Mouse (Mus musculus) cerebellum, adult 11-12 months (tissue): ENCODE results near the gene Dock7.

ENCODE experiments used
- DNase-seq: peaks from one replicate; pipeline ENCODE4 v3.0.0; 2022

Gene Dock7

DNA sequence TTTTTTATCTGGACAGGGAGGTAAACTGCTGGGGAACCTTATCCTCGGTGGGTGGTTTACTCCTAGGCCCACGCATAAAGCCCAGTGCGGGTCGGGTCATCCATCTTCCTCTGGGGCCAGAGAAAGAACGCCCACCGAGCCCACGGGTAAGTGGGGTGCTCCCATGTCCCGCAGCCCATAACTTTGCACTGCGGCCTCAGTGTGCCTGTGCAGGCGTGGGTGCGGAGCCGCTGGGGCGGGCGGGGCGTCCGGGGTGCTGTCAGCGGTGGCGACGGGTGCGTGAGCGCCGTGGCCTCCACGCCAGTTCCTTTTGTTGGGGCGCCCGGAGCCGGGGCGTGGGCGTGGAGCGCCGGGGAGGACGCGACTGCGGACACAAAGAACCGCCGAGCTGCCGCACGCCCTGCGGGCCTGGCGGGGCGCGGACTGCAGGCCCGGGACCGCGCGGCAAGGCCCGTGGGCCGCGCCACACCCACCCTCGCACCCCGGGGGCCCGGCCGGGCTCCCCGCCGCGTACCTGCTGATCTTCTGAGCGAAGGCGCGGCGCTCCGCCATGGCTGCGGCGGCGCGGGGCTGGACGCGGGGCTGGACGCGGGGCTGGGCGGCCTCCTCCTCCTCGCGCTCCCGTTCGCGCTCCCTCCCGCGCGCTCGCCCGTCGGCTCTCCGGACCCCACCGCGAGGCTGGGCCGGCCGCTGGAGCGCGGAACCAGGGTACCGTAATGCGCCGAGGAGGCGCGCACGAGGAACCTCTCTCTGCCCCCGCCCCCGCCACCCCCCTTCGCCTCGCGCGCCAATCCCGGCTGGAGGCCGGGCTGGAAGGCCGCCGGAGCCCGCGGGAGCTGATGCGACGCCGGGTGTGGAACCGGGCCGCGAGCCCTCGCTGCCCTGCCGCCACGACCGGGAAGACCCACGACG, at the start of gene Dock7:
Dock7 (minus strand) TSS at position 705 of the 912 bp plus-strand sequence.
- DNase-seq: peak; percentile 77

DNA sequence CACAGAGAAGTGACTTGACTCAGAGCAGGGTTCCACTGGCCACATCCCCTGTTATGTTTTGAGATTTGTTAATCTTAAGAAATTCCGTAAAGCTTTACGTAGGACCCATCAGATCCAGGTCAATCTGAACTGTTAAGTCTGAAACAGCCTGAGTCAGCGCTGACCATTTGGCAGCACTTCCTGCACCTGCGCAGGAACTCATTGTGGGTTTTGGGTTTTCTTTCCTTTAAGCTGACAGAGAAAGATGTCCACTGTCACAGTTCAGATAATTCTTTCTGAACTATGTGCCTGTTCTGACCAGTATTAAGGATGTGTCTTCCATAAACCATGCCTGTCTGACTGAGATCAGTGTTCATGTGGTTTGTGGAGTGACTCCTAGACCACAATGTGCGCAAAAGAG, 48.2 kb upstream of the Dock7 start:
- no peak for DNase-seq

DNA sequence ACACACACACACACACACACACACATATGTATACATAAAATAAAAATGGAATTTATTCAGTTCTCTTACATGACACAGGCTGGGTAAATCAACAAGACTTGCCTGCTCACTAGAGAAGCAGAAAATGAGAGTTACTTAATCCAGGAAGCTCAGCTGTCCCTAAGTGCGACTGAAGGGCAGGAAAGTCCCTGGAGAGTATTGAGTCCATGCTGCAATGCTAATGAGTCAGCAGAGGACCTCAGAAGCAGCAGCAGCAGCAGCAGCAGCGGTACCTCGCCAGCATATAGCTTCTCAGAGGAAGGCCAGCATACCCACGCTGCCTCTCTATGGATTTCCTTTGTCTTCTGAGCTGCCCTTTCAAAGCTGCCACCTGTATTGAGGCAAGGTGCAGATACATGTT, 42.8 kb upstream of the Dock7 start:
- no peak for DNase-seq

DNA sequence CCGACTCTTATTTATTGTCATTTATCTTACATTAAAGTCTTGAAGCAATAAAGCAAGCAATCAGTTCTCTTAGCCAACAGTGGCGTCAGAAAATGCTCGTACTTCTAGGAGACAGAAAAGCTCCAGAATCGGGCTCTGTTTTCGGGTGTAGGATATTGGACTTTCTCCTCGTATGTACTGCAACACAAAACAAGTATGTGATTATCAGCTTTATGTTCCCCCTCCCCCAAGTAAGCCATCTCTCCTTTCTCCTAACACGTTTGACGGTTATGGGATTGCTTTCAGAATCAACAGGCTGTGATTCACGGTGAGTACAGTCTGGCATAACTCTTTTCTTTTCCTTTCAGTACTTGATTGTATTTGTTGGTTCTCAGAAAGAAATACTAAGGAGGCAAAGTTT, 42.3 kb upstream of the Dock7 start:
- no peak for DNase-seq

DNA sequence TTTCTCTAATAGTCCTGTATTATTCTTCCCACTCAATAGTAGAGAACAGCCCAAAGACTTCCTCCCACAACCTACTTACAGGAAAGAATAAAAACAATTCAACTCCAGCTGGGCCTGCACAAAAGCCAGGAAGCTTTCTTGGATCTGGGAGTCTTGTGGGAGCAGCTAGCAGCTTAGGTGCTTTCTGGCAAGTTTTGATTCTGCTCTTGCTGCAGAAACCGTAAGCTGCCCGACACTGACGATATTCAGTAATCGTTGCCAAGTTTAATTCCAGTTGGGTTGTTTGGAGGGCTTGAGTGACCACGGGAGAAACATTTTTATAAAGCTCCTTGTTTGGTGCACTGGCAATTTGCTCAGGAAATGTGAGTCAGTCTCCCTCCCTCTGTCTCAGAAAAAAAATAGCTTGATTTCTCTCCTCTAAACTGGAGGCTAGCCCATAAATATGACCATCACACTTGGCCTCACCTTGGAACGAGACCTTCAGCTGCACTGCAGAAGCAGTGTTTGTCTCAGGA, 40.8 kb upstream of the Dock7 start:
- no peak for DNase-seq

DNA sequence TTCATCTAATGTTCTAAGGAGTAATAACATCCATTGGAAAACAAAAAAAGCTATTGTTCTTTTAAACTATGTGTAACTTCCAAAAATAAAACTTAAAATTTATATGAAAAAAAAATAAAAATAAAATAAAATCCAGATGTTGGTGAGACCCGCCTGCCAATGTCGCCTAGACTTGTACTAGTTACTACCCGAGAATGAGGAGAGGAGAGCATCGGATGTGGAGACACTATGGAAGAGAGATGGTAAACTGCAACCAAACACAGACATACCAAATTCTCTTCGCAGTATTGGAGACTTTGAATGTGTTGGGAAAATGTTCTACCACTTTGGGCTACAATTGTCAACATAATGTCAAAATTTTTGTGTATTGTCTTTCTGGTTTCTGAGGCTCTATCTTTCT, 40.2 kb upstream of the Dock7 start:
- DNase-seq: no peak

DNA sequence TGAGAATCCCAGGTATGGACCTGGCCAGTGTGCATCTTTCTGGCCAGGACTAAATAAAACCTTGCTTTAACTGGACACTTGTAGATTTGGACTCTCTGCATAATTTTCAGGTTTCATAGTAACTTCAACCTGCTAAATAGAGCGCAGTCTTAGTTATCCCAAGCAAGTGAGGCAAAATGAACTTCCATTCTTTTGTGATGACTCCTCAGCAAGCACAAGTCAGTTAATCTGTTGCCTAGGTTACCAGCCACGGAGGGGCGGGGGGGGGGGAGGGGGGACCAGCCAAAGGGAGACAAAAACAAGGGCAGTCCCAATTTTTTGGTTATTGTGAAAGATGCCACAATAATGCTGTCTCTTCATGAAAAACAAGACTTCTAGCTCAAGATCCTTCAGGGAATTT, 39.7 kb upstream of the Dock7 start:
- DNase-seq: no peak

DNA sequence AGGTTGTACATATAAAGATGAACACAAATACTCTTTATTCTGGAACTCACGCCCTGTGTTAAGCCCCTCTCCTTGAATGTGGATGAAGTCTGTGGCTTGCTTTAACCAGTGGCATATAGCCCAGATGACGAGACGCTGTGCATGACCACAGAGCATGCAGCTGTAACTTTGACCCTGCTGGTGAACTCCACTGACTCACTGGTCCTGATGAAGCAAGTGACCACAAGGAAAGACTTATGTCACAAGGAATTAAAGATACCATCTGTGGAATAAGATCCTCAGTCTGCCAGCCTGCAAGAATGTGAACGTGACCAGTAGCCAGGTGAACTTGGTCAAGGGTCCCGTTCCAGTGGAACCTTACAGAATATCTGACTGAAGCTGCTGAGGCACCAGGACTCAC, 37.8 kb upstream of the Dock7 start:
- DNase-seq: no peak

DNA sequence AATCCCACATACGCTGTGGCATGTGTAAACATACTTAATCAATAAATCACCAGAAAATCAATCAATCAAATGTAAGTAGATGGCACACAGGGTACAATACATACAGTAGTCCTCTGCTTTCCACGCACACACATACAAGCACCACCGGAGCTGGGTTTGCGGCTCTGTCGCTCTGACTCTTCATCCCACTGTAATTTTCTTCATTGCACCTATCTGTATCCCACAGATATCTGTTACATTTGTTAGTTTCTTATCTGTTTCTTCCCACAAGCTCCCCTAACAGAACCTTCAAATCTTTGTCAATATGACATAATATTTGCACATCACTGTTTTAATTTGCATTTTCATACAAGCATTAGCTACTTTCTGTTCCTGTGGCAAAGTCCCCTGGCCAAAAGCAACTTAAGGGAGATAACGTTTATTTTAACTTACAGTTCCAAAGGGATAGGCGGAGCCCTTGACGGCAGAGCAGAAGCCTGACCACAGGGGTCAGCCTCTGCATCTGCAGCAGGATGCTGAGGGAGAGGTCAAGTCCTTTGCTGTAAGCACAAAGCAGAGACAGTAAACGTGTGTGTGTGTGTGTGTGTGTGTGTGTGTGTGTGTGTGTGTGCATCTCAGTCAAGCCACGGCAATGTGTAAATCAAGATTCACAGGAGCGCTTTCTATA, 36.1 kb upstream of the Dock7 start:
- no peak for DNase-seq

DNA sequence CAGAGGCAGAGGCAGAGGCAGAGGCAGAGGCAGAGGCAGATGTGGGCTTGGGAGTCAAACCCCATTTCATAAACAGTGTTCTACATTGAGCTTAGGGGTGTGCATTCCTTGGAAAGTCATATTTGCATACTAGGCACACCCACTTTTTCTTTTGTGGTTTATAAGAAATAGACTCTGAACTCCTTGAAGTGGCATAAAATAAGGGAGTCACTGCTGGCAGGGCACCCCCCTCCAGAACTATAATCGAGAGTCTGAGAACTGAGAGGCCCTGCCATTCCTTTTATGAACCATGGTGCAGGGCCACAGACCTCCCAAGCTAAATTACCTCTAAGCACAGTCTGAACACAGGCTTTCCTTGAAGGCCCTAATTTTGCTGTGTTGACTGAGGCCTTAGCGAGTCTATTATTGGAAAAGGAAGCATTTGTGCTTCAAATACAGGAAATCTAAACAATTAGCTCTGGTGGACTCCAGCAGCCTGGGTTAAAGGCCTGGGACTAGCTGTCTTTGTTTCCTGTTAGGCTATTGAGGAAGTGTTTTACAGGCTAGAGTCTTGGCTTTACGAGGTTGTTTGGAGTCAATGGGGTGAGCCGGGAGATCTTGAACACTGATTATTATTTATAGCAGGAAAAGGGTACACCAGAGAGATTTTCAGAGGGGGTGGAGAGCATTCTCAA, 31.3 kb upstream of the Dock7 start:
- DNase-seq: no peak

DNA sequence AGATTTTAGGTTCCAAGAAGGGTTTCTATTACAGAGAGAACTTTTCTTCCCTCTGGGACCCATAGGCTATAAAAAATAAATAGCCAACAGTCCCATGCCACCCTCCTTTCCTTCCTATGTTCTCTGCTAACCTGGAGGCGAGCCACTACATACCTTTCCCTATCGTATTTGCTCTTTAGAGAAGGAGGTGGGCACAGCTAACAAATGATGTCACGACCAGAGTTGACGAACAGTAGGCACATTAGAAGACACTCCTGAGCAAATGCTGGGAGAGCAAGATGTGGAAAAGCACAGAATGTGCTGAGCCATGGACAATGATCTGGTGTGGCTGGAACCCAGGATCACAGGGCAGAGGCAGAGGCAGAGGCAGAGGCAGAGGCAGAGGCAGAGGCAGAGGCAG, 30.7 kb upstream of the Dock7 start:
- no peak for DNase-seq

DNA sequence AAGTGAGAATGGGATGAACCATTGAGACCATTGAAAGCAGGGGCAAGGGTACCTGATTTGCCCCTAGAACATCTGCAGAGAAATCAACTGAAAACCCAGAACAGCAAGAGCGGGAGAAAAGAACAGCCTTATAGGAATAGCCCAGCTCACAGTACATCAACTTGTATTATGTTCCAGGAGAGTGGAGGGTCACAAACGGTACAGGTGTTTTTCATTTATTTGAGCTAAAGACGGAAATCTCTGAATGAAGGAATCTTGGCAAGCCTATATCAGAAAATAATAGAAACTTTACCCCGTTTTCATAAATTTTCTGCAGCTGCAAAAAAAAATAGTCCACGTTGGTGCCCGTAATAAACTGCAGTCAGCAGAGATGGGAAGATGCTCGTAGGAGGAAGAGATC, 22.6 kb upstream of the Dock7 start:
- no peak for DNase-seq

DNA sequence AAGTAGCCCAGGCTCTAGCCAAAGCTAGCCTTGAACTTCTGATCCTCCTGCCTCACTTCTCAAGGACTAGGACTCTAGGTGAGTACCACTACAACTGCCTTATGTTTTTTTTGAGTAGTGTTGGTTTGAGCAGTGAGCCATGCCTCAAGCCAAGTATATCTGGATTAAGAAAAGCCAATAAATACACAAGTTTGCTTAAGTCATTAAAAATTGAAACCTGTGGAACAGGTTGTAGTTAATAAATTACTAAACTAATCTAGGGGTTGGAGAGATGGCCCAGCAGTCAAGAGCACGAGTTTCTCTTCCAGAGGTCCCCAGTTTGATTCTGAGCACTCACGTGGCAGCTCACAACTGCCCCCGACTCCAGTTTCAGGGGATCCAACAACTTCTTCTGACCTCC, 20.9 kb upstream of the Dock7 start:
- no peak for DNase-seq

DNA sequence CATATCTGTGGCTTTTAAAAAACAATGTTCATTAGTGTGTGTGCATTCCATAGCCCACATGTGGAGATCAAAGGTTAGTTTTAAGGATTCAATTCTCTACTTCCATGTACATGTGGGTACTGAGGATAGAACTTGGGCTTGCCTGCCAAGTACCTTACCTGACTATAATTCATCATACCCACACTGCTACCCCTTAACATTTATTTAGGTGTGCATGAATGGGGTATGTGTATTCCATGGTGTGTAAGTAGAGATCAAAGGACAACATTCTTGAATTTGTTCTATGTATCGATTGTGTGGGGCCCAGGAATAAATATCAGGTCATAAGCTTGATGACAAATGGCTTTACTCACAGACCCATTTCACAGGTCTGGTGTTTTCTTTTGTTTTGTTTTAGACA, 20.5 kb upstream of the Dock7 start:
- no peak for DNase-seq

DNA sequence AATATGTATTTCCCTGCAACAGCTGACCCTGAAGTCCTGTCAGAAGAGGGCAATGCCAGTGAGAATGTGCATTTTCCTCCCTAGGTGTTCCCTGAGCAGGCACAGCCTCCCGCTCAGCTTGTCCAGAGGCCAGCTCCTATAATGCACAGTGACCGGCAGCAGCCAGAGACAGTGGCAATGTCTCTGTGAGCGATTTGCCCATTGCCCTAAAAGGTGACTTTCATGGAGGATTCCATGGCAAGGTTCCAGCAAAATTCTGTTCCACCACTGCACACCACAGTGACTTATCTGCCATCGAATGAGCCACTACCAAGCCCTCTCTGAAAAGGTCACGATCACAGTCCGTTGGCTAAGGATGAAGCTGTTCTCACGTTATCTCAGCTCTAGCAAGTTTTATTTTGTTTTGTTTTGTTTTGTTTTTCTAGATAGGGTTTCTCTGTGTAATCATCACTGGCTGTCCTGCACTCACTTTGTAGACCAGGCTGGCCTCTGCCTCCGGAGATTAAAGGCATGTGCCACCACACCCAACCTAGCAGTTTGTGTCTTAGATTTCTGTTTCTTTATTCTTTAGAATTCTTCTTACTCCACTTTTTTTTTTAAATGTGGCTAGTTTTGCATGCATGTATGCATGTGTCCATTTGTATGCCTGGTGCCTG, 17.4 kb upstream of the Dock7 start:
- DNase-seq: no peak

DNA sequence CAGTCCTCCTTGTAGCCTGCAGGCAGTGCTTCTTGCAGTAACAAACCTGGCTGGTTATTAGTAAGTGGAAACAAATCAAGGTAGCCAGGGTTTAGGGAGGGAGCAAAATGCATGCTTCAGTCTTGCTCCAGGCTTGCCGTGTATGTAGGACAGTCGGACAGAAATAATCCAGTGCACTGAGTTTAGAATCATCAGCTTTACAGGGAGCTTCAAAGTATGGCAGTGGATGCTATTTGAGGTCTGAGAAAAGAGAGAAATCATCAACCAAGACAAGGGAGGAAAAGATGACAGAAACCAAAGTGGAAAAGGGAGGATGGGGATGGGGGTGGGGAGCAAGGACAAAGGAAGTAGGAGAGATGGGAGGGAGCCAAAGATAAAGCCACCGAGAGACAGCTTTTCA, 13.8 kb upstream of the Dock7 start:
- no peak for DNase-seq

DNA sequence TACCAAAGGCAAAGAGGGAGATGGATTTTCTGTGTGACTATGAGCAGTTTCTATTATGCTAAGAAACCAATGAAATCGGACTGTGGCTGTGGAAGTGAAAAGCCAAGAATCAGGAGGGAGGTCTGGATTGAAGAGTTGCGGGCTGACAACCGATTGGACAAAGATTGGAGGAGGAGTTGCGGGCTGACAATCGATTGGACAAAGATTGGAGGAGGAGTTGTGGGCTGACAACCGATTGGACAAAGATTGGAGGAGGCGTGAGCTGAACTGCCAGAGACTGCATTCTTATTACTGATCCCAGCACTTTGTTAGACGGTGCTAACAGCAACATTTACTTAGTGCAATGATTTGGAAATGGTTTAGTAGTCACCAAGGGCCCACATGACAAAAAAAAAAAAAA, 12.6 kb upstream of the Dock7 start:
- no peak for DNase-seq

DNA sequence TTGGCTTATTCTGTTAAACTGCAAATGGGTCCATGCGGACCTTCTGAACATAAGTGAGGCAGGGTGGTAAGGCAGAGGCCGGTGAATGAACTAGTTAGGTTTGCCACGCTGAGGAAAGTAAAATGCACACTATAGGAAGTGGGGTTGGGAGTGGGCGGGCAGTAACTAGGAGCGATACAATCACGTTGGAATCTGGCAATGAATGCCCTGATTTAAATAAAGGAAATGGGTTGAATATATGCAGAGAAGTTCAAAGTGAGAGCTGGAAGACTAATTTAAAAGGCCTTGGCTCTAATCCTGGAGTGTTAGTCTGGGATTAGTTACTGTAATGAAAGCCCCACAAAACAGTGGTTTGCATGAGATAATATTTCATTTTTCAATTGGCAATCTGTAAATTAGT, 12.0 kb upstream of the Dock7 start:
- DNase-seq: no peak

DNA sequence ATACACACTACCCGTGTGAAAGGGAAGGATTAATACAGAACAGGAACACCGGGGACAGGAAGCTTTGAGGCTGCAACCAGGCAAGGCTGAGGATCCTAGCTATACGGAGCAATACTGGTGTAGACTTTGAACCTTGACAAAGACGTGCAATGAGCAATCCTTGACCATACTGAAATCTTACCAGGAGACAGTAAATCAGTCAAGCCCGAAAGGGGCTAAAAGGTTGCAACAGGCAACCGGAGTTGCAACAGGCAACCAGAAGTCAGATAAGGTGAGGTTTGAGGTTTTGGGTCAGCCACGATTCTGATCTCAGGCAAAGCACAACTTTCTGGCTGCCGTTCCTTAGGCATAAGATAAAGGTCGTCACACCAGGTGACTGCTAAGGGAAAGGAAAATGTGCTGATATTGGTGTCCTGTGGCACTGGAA, 10.5 kb upstream of the Dock7 start:
- no peak for DNase-seq

DNA sequence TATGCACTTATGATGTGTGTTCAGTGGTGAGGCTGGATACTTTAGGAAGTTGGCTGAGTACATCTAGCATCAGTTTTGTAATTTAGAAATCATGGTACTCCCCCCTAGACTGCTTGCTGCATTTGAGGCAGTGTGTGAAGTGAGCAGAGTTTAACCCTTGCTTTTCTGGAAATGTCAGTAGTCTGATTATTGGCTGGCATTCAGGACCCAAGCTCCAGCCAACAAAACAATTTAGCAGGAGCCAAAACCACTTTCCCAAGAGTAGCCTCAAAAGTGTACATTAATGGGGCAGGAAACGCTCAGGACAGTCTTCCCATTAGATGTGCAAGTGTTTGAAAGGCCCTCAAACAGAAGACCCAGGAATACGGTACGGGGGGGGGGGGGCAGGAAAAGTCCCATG, 2.8 kb upstream of the Dock7 start:
- no peak for DNase-seq

DNA sequence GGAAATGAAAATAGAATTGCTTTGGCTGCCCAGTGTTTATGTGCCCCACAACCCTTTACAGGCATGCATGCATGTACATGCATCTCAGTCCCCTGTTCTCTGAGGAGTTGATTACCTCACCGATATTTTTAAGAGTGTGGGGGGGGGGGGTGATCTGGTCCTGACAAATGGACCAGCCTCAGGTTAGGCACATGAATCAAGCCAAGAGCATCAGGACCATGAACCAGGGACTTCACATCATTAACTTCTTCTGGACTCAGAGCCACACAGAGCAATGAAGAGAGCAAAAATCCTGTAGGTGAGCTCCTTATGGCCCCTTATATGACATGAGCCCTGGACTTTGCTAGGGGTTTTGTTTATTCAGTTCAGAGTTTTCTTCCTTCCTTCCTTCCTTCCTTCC, 2.1 kb upstream of the Dock7 start:
- no peak for DNase-seq

DNA sequence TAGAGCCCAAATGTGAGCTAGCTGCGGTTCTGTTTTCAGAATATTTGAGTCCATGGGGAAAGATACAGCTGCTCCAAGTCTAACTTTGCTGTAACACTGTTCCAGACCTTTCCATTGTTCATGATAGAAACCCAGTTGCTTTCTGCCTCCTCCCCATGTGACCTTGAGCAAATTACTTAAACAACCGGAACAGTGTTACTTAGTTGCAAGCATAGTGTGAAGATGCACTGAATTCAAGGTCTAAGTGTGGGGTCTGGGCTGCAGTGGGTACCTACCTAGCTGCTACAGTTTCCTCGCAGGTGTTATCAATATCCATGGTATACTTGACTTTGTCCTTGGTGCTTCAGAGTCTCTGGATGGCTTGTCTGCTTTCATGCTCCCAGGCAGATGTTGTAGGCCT, 1.3 kb upstream of the Dock7 start:
- DNase-seq: no peak

DNA sequence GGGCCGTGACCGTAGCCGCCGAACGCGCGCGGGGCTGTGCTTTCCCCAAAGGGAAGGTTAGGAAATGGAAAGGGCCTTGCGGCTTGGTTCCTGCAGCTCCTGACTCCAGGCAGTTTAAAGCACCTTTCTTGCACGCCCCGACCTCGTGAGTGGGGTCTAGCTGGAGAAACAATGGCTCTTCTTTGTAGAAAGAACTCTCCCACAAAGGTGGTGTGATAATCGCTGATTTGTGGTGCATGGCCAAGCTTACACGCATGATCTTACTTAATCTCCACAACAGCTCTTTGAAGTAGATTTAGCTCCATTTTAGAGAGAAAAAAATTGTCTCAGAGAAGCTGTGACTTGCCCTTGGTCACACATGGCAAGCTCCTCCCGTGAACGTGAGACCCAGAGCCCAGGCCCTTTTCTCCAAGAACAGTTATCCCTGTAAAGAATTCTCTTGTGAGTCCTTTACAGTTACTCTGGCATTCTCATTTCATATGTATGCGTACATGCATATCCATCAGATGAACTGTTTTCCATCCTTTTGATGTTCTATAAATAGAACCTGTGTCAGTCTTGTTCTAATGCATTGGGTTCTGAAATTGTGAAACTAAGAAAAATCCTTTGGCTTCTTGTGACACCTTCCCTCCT, 524 bp upstream of the Dock7 start:
- no peak for DNase-seq
